Mouse (Mus musculus) liver, embryonic 14.5 days (tissue): ENCODE results near the gene Ggt1.

ENCODE experiments used
- CTCF ChIP-seq: IDR thresholded peaks from 2 replicates; pipeline ENCODE4 v1.5.1; 2016; ENCODE audit warnings: antibody characterized with exemption, low read depth, control low read depth
- EP300 ChIP-seq: IDR thresholded peaks from 2 replicates; pipeline ENCODE4 v1.6.1; 2016; ENCODE audit warnings: antibody characterized with exemption, low read depth

- TF ChIP-seq CTCF (no peak), EP300 (no peak)
These were observed 64.5 kb downstream of the Ggt1 start for GRCm38 (mm10) chr10:75625920-75626319.
